Mouse (Mus musculus) B cell, adult 62 days (primary cell): ENCODE measurements around the gene Perm1. TPM values are rescaled to one million over a fixed set of nuclear protein-coding genes. Genes with fewer than 3 reads are reported as not detected.

Source experiments
- total RNA-seq: library from RNA; stranded (reverse); gene quantifications from 4 replicates; pipeline ENCODE4 v1.2.4, GENCODE M21; 2023

The Perm1 gene
- total RNA-seq = 0.18 to 0.24 TPM (median 0.21 TPM) in 4 replicates

DNA sequence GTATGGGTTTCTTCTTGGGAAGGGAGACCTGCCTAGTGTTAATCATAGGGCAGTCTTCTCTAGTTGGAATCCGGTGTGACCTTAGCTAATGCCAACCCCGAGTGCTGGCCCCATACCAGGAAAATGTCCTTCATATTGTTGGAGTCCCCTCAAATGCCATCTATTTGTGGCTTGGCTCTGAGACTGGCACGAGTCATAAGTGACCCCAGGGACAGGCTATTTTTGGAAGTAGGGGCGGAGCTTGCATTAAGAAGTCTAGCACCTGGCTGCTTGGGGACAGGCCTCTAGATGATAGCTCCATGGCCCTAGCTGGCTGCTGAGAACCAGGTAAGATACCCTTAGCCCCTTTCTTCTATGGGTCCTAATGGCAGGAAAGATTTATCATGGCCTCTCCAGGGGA lies at the start of gene Perm1:
TSS of gene Perm1 (plus strand) at position 220 of the 400 bp plus-strand sequence.

DNA sequence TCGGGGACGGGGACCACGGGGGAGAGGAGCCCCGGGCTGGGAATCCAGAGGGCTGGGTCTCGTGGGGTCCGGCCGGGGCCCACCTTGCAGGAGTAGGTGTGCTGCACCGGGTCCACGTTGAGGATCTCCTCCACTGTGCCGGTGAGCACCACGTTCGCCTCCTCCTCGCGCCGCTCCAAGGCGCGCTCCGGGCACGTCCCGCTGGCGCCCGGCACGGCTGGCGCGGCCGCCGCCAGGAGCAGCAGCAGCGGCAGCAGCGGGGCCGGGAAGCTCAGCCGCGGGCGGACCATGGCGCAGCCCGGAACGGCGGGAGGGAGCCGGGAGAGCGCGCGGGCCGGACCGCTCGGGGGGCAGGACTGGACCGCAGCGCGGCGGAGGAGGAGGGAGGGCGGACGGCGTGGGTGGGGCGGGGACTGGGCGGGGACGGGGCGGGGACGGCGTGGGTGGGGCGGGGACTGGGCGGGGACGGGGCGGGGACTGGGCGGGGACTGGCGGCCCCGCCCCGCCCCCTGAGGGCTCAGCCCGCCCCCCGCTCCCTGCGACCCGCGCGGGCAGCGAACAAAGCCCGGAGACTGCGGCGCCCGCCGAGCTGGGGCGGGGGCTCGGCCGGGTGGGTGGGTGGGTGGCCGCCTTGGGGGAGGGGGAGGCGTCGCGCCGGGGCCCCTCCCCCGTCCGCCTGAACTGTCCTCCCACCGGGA lies 18.4 kb upstream of the Perm1 start, which contains the start of gene Agrn:
TSS of gene Agrn (minus strand) at position 358 of the 698 bp plus-strand sequence.

DNA sequence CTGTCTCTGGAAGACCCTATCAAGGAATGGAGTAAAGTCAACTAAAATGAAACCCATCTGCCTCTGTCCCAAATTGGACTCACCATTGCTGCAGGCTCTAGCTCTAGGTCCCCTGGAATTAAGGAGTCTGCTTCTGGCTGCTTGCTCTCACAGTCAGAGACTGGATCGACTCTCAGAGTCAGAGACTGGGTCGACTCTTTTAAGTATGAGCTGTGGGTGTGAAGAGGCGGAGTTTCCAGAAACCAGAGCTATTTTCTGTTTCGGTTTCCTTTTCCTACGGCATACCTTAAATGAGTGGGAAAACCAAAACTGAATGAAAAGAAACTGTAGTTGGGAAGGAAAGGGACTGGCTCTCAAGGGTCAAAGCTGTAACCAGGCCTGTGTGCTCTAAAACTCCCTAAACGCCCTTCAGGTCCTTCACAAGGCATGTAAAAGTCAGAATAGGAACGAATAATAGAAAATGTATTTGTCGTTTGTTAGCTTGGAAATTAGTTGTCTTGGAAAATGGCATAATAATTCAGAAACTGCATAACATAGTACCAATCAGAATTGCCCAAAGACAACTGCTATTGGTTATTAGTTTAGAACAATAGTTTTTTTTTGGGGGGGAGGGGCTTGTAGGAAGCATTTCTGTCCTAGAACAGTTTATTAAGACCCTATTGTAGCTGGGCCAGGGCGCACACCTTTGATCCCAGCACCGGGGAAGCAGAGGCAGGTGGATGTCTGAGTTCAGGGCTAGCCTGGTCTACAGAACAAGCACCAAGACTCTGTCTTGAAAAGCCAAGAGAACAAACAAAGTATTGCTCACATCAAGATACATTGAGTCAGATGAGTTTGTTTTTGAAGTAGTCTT lies 14.8 kb upstream of the Perm1 start, which contains the start of gene Isg15:
TSS of gene Isg15 (minus strand) at position 196 of the 853 bp plus-strand sequence.

DNA sequence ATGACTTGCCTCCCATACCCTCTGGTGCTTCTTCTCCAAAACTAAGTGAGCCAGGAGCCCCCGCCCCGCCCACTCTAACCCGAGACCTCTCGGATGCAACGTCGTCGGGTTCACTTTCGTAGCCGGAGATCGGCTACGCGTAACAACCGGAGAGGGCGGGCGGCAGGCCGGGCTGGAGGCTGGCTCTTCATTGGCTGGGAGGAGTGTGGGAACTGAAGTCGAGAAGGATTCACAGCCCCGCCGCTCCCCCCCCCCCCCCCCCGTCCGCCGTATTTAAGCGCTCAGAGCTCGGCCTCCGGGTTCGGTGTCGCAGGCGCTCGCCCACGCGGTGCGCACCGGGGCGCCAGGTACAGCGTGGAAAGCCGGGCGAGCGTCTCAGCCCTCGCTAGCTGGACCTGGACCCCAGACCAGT lies 12.7 kb upstream of the Perm1 start, which contains the start of gene AW011738:
TSS of gene AW011738 (plus strand) at position 304 of the 412 bp plus-strand sequence.

DNA sequence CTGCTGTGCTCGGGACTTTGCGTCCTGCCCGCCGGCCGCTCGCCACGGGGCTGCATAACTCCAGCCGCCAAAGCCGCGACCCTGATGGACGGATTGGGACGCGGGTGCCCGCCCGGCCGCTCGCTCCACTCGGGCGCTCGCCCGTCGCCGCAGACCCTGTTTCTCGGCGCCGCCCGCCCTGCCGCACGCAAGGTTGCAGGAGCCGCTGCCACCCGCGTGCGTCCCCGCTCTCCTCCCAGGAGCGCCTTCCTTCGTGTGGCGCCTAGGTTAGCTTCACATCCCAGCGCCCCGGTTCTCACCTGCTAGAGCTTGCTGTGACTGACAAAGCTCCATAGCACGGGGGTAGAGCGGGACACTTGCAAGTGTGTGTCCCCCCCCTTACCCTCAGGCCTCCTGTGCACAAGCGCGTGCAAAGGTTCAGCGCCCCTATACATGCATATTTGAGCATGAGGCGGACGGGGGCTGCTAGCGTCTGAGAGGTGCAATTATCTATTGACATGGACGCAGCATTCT lies 19.1 kb downstream of the Perm1 start, which contains the start of gene Plekhn1:
TSS of gene Plekhn1 (minus strand) at position 157 of the 513 bp plus-strand sequence.

DNA sequence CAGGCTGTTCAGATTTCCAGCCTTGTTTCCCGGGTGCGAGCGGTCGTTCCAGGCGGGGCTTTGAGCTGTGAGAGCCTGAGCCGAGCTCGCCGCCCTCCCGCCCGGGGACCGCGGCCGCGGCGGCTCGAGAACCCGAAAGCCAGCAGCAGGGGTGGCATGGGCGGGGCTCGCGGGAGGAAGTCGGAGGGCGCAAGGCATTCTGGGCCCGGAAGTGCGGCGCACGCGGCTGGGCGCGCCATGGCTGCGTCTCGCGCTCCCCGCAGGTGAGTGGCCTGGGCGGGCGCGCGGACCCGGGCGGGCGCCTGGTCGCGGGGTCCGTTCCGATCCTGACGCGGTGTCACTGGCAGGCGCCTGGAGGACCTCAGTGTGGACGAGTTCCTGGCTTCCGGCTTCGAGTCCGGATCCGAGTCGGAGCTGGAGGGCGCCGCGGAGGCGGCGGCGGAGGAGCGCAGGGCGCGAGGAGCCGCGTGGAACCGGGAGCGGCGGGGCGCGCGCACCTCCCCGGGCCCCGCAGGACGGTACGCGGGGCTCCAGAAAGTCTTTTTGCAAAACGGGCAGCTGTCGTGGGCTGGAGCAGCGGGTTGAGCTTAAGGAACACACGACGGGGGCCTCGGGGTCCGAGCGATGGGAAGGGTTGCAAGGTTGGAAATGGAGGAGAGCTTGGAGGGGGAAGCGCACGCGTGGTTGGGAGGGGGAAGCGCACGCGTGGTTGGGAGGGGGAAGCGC lies 20.3 kb downstream of the Perm1 start, which contains the start of gene Noc2l:
TSS of gene Noc2l (plus strand) at position 203 of the 726 bp plus-strand sequence.

DNA sequence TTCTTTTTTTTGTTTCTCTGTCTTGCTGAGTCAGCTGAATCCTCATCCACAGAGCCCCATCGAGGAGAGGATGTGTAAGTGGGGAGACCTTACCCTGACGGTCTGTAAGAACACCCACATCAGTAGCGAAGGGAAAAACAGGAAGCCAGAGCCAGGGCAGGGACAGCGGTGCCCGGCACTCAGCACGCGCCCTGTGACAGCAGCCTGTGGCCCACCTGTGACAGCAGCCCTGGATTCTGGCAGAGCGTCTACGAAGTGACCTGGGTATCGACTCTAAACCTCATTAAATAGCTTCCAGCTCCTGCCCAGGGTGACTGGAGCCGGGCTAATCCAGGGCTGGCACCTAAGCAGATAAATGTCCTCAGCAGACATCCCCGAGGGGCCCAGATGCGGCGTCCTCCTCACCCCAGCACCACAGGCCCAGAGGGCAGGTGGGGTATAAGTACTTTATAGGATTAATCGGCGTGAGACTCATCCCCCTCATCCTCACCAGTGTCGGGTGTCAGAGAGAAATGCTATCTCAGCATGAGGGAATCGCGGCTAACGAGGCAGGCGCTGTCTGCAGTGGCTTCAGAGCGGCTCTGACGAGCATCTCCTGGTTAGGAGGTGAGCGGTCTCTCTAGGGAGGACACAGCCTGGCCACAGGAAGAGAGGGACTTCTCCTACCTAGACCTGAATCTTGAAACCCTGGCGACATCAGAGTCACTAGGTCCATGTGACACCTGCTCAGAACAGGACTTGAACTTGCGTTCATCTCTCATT lies 39.6 kb downstream of the Perm1 start, which contains the start of gene Samd11:
TSS of gene Samd11 (minus strand) at position 580 of the 762 bp plus-strand sequence.

Other genes with a start within 250 kb of the Perm1 start
- gene B3galt6, start 223.2 kb upstream of the Perm1 start, total RNA-seq = 2.3 to 2.6 TPM (median 2.6 TPM) in 4 replicates
- gene Sdf4, start 223.0 kb upstream of the Perm1 start, total RNA-seq = 113 to 137 TPM (median 123 TPM) in 4 replicates
- 7.1 to 10.8 TPM (median 9.4 TPM) in 4 replicates for gene Tnfrsf4, start 202.0 kb upstream of the Perm1 start, total RNA-seq
- gene Tnfrsf18, start 189.7 kb upstream of the Perm1 start, total RNA-seq = 11.4 to 20.8 TPM (median 16.6 TPM) in 4 replicates
- not detected in 4 replicates for gene Ttll10, start 156.5 kb upstream of the Perm1 start, total RNA-seq
- gene 9430015G10Rik, start 105.9 kb upstream of the Perm1 start, total RNA-seq = 52.8 to 58.1 TPM (median 55.8 TPM) in 4 replicates
- gene Rnf223, start 85.4 kb upstream of the Perm1 start, total RNA-seq = 0.45 to 1.2 TPM (median 0.82 TPM) in 4 replicates
- 2.0 to 4.2 TPM (median 3.2 TPM) in 4 replicates for gene Agrn, start 18.4 kb upstream of the Perm1 start, total RNA-seq
- 4.2 to 9.6 TPM (median 6.1 TPM) in 4 replicates for gene Isg15, start 15.1 kb upstream of the Perm1 start, total RNA-seq
- 10.1 to 11.5 TPM (median 10.2 TPM) in 4 replicates for gene AW011738, start 12.6 kb upstream of the Perm1 start, total RNA-seq
- 37.6 to 41.1 TPM (median 38.6 TPM) in 4 replicates for gene Plekhn1, start 19.0 kb downstream of the Perm1 start, total RNA-seq
- gene Noc2l, start 20.1 kb downstream of the Perm1 start, total RNA-seq = 94.5 to 98.7 TPM (median 97.8 TPM) in 4 replicates
- 7.5 to 12.3 TPM (median 10.3 TPM) in 4 replicates for gene Samd11, start 39.8 kb downstream of the Perm1 start, total RNA-seq
- gene Vmn2r-ps159, start 115.2 kb downstream of the Perm1 start, total RNA-seq = not detected in 4 replicates